Mouse (Mus musculus): ENCODE measurements around the gene Slco2a1.

GRCm38 (mm10) chr9:103061471-103062053 is 73.0 kb downstream of the Slco2a1 start:
- TF ChIP-seq UBTF (IDR thresholded peaks at IDR 0.05; ENCODE audit: low read depth, low read length) (no peak), TCF12 (IDR thresholded peaks at IDR 0.05; ENCODE audit: low read depth, low read length) (no peak), HCFC1 (IDR thresholded peaks at IDR 0.05; ENCODE audit: low read depth, low read length) (no peak), CTCF (conservative IDR thresholded peaks at IDR 0.05 in 1 of 2, IDR thresholded peaks at IDR 0.05 in 1 of 2; ENCODE audit: low read depth in 2 of 2, low read length in 2 of 2) (no peak), IRF4 (IDR thresholded peaks at IDR 0.05; ENCODE audit: low read depth, low read length) (no peak), KAT2A (IDR thresholded peaks at IDR 0.05; ENCODE audit: insufficient replicate concordance, low read length) (no peak), SIN3A (IDR thresholded peaks at IDR 0.05; ENCODE audit: low read length) (no peak), JUN (IDR thresholded peaks at IDR 0.05; ENCODE audit: insufficient read depth, low read depth, low read length) (no peak), MAZ (IDR thresholded peaks at IDR 0.05; ENCODE audit: low read depth, low read length) (no peak), POLR2A (IDR thresholded peaks at IDR 0.05; ENCODE audit: low read depth, low read length) (no peak), EP300 (IDR thresholded peaks at IDR 0.05; ENCODE audit: low read length) (no peak), CHD1 (IDR thresholded peaks at IDR 0.05; ENCODE audit: low read depth, low read length) (no peak), NELFE (IDR thresholded peaks at IDR 0.05; ENCODE audit: low read depth, low read length) (no peak), MXI1 (IDR thresholded peaks at IDR 0.05; ENCODE audit: low read depth, low read length) (no peak)

All from CH12.LX (cell line).